Mouse (Mus musculus): ENCODE results near the gene N4bp3. TPM values are rescaled to one million over a fixed set of nuclear protein-coding genes. Genes with fewer than 3 reads are reported as not detected.

The N4bp3 gene
- total RNA-seq, 1 experiment = 23.7 TPM

DNA sequence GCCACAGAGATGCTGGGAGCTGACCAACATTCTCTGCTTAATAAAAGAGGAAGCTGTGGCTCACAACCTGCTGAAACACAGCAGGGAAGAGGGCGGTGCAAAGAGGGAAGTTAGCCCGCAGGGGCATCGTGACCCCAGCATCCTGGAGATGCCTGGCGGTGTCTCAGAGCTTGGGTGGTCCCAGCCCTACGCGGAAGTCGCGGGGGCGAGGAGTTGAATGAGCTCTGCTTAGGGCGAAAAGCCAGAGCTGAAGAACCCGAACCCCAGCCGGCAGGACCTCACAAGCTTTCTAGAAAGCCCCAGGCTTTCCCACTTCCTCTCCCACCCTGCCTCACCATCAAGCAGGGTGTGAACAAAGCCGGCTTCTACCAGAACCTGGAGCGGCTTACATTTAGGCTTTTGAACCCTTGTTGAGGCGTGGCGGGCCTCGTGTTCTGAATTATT is 12.6 kb downstream of the N4bp3 start:
- H3K9ac ChIP-seq (ENCODE audit: insufficient read depth, low read depth, low read length, poor library complexity, severe bottlenecking) = peak overlapping the region; percentile 18; the same call in 1 of the 2 replicates
- in situ Hi-C loops (cut with MboI; ENCODE audit: low sequenced_read_pairs in 2 of 2, unreplicated experiment in 2 of 2) = no loop called here
- peak overlapping the region in 1 of 2 experiments; percentile 37; a peak in 3 of 4 replicates for H3K4me3 ChIP-seq (ENCODE audit: insufficient read depth in 1 of 2, low read depth in 1 of 2, low read length in 2 of 2, poor library complexity in 1 of 2, severe bottlenecking in 1 of 2)
- H3K4me1 ChIP-seq (ENCODE audit: control insufficient read depth in 2 of 2, insufficient read depth in 2 of 2, low read length in 2 of 2, poor library complexity in 1 of 2) = peaks cover 5 to 11% of the 10 kb centered on the region in 2 experiments; a peak in 3 of 4 replicates
- TF ChIP-seq HCFC1 (IDR thresholded peaks at IDR 0.05; ENCODE audit: borderline replicate concordance, insufficient read depth, low read length) = no peak
- TF ChIP-seq ZNF384 (IDR thresholded peaks at IDR 0.05; ENCODE audit: low read depth, low read length) = no peak
- TF ChIP-seq MAFK (IDR thresholded peaks at IDR 0.05; ENCODE audit: insufficient read depth, low read depth, low read length) = no peak
- no peak for TF ChIP-seq CHD2 (IDR thresholded peaks at IDR 0.05; ENCODE audit: low read depth, low read length)
- no peak for TF ChIP-seq ZC3H11A (IDR thresholded peaks at IDR 0.05; ENCODE audit: borderline replicate concordance, low read depth, low read length)
- peaks cover 8% of the 10 kb centered on the region for H3K36me3 ChIP-seq (ENCODE audit: control insufficient read depth, insufficient read depth, low read length, poor library complexity, severe bottlenecking)
- H3K9me3 ChIP-seq (ENCODE audit: control insufficient read depth, insufficient read depth, low read depth, low read length) = no peaks in the 10 kb centered on the region
- peak; percentile 90 for DNase-seq (ENCODE audit: low read depth, low spot score)
- H3K27ac ChIP-seq (ENCODE audit: insufficient read depth, low read depth, low read length, poor library complexity, severe bottlenecking) = peak overlapping the region; percentile 85

DNA sequence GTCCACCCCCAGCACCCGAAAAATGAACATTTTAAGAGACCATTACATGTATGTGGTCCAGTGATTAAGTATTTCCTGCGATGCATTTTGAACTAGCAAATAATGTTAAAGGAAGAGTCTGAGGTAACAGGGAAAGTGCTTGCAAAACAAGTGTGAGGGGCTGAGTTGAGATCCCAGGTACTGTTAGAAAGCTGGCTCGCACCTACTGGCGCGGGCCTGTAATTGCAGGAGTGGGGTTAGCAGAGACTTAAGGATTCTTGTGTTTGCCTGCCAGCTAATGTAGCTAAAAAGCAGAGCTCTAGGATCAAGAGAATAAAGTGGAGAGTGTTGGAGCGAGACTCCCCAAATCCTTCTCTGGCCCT is 14.3 kb downstream of the N4bp3 start:
- peaks cover 5 to 14% of the 10 kb centered on the region in 2 experiments; a peak in 3 of 4 replicates for H3K4me1 ChIP-seq (ENCODE audit: control insufficient read depth in 2 of 2, insufficient read depth in 2 of 2, low read length in 2 of 2, poor library complexity in 1 of 2)
- H3K36me3 ChIP-seq (ENCODE audit: control insufficient read depth, insufficient read depth, low read length, poor library complexity, severe bottlenecking) = peaks cover 9% of the 10 kb centered on the region
- no peak for DNase-seq (ENCODE audit: low read depth, low spot score)
- peak overlapping the region; percentile 87 for H3K27ac ChIP-seq (ENCODE audit: insufficient read depth, low read depth, low read length, poor library complexity, severe bottlenecking)
- no peak for TF ChIP-seq HCFC1 (IDR thresholded peaks at IDR 0.05; ENCODE audit: borderline replicate concordance, insufficient read depth, low read length)
- no peak for TF ChIP-seq ZC3H11A (IDR thresholded peaks at IDR 0.05; ENCODE audit: borderline replicate concordance, low read depth, low read length)
- no peaks in the 10 kb centered on the region for H3K9me3 ChIP-seq (ENCODE audit: control insufficient read depth, insufficient read depth, low read depth, low read length)
- H3K4me3 ChIP-seq (ENCODE audit: insufficient read depth in 1 of 2, low read depth in 1 of 2, low read length in 2 of 2, poor library complexity in 1 of 2, severe bottlenecking in 1 of 2) = peak overlapping the region; percentile 69 to 93
- H3K9ac ChIP-seq (ENCODE audit: insufficient read depth, low read depth, low read length, poor library complexity, severe bottlenecking) = peak overlapping the region; percentile 85
- in situ Hi-C loops (cut with MboI; ENCODE audit: low sequenced_read_pairs in 2 of 2, unreplicated experiment in 2 of 2) = no loop called here

DNA sequence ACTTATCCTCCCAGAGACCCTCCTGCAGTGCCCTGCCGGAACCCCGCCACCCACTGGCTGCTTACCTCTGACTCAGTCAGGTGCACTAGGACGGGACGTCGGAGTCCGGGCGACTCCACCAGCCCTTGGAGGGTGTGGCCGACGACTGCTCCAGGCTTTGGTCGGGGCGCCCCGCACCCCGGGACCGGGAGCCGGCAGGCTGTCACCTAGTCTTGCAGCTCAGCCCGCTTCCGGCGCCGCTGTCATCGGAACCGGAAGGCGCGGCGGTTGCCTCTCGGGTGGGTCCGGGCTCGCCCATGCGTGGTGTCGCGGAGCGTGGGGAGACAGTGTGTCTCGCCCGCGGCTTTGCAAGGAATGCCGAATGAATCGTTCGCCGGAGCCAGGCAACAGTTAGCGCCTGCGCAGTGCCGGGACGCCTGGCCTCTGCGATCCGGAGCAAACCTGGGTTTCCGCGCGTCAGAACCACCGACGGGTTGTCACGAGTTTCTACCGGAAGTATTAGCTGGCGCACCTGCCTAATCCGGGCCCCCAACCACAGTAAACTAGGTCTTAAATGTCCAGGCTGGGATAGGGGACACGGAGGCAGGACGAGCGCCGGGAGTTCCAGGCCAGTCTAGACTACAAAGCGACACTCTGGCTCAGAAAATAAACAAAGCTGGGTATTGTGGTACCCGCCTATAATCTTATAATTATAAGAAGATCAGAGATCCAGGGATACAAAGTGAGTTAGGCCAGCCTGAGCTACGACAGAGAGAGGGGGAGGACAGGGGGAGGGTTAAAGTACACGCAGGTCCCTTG is 14.9 kb downstream of the N4bp3 start, which contains the start of gene Rmnd5b:
TSS of gene Rmnd5b (minus strand) at position 372 of the 798 bp plus-strand sequence.
- Histone ChIP-seq H3K9ac (ENCODE audit: insufficient read depth, low read depth, low read length, poor library complexity, severe bottlenecking) (peak within 1 kb of the TSS; percentile 85), H3K4me3 (ENCODE audit: insufficient read depth in 1 of 2, low read depth in 1 of 2, low read length in 2 of 2, poor library complexity in 1 of 2, severe bottlenecking in 1 of 2) (peak within 1 kb of the TSS; percentile 69 to 93), H3K36me3 (ENCODE audit: control insufficient read depth, insufficient read depth, low read length, poor library complexity, severe bottlenecking) (peaks cover 9% of the 10 kb centered on the region), H3K27ac (ENCODE audit: insufficient read depth, low read depth, low read length, poor library complexity, severe bottlenecking) (peak within 1 kb of the TSS; percentile 87), H3K9me3 (ENCODE audit: control insufficient read depth, insufficient read depth, low read depth, low read length) (no peaks in the 10 kb centered on the region), H3K4me1 (ENCODE audit: control insufficient read depth in 2 of 2, insufficient read depth in 2 of 2, low read length in 2 of 2, poor library complexity in 1 of 2) (peaks cover 5 to 17% of the 10 kb centered on the region in 2 experiments; a peak in 3 of 4 replicates)
- DNase-seq (ENCODE audit: low read depth, low spot score) = no peak
- TF ChIP-seq CHD2 (IDR thresholded peaks at IDR 0.05; ENCODE audit: low read depth, low read length) = no peak
- peak; percentile 60; the same call in 1 of the 2 replicates for TF ChIP-seq HCFC1 (IDR thresholded peaks at IDR 0.05; ENCODE audit: borderline replicate concordance, insufficient read depth, low read length)
- in situ Hi-C loops (cut with MboI; ENCODE audit: low sequenced_read_pairs in 2 of 2, unreplicated experiment in 2 of 2) = no loop called here

DNA sequence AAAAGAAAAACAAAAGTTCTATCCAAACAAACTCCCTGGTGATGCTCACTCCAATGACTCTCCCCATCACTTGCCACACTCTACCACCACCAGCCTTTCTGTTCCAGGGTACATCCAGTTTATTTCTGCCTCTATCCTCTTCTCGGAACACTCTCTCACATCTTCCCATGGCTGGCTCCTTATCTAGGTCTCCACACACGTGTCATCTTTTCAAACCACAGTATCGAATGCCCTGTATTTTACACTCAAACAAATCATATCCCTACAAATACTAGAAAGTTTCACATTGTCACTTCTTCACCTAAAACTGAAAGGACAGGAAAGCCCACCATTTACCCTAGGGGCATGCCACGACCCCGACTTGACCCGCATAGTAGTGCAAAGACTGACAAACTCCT is 15.5 kb downstream of the N4bp3 start:
- no peak for DNase-seq (ENCODE audit: low read depth, low spot score)
- H3K27ac ChIP-seq (ENCODE audit: insufficient read depth, low read depth, low read length, poor library complexity, severe bottlenecking) = peak overlapping the region; percentile 87
- in situ Hi-C loops (cut with MboI; ENCODE audit: low sequenced_read_pairs in 2 of 2, unreplicated experiment in 2 of 2) = no loop called here
- H3K4me3 ChIP-seq (ENCODE audit: insufficient read depth in 1 of 2, low read depth in 1 of 2, low read length in 2 of 2, poor library complexity in 1 of 2, severe bottlenecking in 1 of 2) = peak overlapping the region; percentile 69 to 93
- peak overlapping the region; percentile 85 for H3K9ac ChIP-seq (ENCODE audit: insufficient read depth, low read depth, low read length, poor library complexity, severe bottlenecking)
- H3K36me3 ChIP-seq (ENCODE audit: control insufficient read depth, insufficient read depth, low read length, poor library complexity, severe bottlenecking) = peaks cover 9% of the 10 kb centered on the region
- H3K9me3 ChIP-seq (ENCODE audit: control insufficient read depth, insufficient read depth, low read depth, low read length) = no peaks in the 10 kb centered on the region
- peaks cover 5 to 17% of the 10 kb centered on the region in 2 experiments; a peak in 3 of 4 replicates for H3K4me1 ChIP-seq (ENCODE audit: control insufficient read depth in 2 of 2, insufficient read depth in 2 of 2, low read length in 2 of 2, poor library complexity in 1 of 2)
- TF ChIP-seq ZC3H11A (IDR thresholded peaks at IDR 0.05; ENCODE audit: borderline replicate concordance, low read depth, low read length) (no peak), CHD2 (IDR thresholded peaks at IDR 0.05; ENCODE audit: low read depth, low read length) (no peak), MAFK (IDR thresholded peaks at IDR 0.05; ENCODE audit: insufficient read depth, low read depth, low read length) (no peak), HCFC1 (IDR thresholded peaks at IDR 0.05; ENCODE audit: borderline replicate concordance, insufficient read depth, low read length) (no peak), ZNF384 (IDR thresholded peaks at IDR 0.05; ENCODE audit: low read depth, low read length) (no peak)

Measured in ES-E14 (cell line).